Mouse (Mus musculus) adrenal gland, postnatal 25 days (tissue): ENCODE measurements around the gene Aatf. TPM values are rescaled to one million over a fixed set of nuclear protein-coding genes. Genes with fewer than 3 reads are reported as not detected.

Experiments used
- DNase-seq: peaks from one replicate; pipeline ENCODE4 v3.0.0; 2021; ENCODE audit warnings: mixed read lengths
- total RNA-seq: library from RNA; stranded (reverse); gene quantifications from 2 replicates; pipeline ENCODE4 v1.2.3, GENCODE M21; 2021

Aatf gene
- total RNA-seq, 1 experiment from 2014 or later, result 24.0 TPM

- DNase-seq, result peak; percentile 86
Observed at GRCm38 (mm10) chr11:84522577-84523320, 9.4 kb upstream of the Aatf start.

GRCm38 (mm10) chr11:84521751-84522299, 8.5 kb upstream of the Aatf start:
- no peak for DNase-seq

DNA sequence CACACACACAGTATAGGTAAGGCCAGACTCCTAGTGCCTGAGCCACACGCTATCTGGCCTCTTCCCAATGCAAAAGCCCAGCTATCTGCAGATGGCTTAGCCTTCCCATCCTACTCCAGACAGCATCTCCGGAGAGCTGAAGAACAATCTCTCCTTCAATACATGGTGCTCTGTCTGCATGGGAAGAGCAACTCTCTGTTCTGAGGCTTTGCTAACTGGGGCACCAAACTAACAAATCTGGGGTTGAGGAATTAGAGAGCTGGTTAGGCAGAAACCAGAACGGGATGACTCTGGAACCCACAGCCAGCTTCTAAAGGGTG, 7.7 kb upstream of the Aatf start:
- DNase-seq, result no peak

DNA sequence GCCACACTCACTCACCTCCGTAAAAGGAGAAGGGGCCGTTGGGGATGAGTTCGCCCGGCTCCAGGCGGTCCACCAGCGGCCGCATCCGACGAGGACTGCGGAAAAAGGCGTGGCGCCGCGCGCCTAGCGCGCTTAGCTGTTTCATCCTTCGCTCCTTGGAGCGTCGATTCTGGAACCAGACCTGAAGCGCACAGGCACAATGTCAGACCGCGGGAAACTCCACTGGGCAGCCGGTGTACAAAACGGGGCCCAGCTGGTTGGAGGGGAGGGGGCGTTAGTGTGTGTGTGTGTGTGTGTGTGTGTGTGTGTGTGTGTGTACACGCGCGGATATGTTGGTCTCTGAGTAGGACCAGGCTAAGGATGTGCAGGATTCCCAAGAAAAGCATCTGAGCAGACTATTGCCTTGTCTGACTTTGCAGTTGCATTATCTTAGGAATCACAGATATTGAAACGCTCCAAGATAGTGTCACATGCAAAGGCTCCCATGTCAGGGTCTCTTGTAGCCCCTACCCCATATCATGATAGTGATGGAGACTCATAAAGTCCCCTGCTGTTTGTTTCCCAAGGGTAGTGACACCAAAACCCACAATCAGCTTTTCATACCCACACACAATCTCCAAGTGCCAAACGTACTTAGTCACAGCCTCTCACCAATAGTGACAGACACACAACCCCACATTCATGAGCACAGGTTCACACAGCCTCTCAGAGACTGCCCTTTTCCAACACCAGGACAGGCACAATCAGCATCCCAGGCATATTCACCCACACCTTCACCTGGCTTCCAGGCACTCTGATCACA, 7.1 kb upstream of the Aatf start:
- no peak for DNase-seq

DNA sequence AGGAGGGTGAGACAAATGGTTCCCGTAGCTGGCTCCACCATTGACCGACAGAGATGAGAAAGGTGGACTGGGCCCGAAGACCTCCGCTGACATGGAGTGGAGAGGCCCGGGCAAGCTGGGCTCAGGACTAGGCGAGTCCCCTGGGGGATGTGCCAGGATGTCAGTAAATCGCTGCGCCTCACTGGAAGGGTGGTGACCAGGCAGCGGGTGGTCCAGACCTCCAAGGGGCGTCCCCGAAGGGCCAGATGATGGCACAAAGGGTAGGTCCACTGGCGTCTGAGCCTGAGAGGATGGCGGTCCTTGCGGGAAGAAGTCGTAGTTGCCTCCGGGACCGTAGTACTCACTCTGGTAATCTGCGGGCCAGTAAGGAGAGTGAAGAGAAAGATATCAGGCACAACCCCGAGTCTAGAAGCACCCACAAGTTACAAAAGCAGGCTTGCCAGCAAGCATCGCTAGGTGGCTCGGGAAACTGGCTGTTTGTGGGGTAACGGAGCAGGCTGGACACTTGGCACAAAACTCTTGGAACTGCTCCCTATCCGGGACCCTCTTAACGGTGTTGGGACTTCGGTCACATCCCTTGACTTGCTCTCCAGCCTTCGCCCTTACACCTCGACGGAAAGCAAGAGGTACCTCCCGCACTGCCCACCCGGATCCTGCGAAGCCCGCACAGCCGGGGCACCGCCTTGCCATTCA, 6.4 kb upstream of the Aatf start:
- no peak for DNase-seq

GRCm38 (mm10) chr11:84519036-84519435, 5.7 kb upstream of the Aatf start:
- DNase-seq, result no peak

GRCm38 (mm10) chr11:84518261-84518660, 4.9 kb upstream of the Aatf start:
- DNase-seq, result no peak

DNA sequence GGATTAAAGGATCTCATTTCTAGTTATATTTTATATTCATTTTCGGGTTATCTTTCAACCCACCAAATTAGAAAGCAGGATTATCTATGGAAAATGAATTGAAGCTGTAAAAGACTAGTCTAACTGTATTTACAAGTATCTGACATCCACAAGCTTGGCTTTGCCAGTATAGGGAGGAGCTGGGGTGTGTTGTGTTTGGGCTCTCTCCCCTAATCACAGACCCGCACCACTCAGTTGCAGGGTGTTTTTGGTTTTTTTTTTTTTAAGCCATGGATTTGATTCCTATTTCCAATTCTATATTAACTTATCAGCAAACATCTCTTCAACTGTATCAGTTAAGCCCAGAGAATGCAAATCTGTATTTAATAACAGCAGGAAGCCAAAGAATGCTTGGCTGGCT, 4.1 kb upstream of the Aatf start:
- DNase-seq, result no peak

DNA sequence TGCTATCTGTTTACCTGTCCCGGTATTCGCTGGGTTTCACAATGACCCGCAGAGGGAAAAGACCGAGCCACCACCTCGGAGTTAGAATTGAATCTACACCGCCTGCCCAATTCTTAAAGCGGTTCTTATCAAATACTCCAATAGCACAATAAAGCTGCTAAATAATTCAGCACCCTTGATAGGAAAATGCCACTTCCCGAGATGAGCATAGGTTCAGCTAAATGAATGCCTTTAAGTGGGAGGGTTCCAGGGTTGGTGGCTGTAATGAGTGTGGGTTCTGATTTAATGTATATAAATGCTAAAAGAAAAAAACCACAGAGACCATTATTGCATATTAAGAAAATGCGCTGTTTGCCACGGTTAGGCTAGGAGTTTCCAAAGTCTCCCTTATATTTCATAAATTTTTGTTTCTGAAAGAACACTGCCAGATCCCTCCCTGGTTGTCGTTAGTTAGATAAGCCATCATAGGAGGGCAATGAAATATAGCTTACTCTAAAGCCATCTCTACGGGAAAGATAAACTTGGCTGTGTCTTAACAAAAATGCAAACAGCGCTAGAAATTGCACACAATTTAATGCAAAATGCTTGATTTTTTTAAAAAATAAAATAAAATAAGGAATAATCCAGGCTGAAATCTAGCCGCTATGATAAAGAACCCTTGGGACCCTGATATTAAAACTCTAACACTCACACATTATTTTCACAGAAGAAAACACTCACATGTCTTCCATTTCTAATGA, 3.3 kb upstream of the Aatf start:
- DNase-seq, result no peak

DNA sequence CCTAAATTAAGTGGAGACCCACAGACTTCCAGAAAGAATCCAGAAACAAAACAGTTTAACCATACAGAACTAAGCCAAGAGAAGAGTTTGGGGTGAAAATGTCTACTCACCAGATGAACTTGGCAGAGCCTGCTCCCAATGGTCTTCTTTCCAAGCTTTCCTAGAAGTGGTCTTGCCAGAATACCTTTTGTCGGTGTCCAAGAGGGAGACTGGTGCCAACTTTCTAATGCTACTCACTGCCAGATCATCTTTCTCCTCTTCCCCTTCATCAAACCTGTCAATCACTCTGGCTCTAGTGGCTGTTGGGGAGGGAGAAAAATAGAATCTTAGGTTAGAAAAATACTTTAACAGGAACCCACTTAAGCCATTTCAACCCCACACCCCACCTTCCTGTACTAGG, 1.3 kb downstream of the Aatf start:
- no peak for DNase-seq

GRCm38 (mm10) chr11:84504296-84504695, 9.0 kb downstream of the Aatf start:
- DNase-seq, result no peak

DNA sequence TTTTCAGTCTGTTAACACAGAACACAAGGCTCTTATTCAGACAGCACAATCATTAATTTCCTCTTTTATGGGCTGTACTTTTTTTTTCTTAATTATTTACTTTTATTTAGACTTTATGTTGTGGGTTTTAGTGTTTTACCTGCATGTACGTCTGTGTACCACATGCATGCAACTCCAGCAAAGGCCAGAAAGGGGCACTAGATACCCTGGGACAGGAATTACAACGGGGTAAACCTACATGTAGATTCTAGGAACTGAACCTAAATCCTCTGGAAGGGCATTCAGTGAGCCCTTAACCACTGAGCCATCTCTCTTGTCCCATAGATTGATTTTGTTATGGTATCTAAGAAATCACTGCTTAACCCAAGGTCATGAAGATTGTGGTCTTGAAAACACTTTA, 15.4 kb downstream of the Aatf start:
- DNase-seq, result no peak

GRCm38 (mm10) chr11:84496901-84497300, 16.4 kb downstream of the Aatf start:
- DNase-seq, result no peak

DNA sequence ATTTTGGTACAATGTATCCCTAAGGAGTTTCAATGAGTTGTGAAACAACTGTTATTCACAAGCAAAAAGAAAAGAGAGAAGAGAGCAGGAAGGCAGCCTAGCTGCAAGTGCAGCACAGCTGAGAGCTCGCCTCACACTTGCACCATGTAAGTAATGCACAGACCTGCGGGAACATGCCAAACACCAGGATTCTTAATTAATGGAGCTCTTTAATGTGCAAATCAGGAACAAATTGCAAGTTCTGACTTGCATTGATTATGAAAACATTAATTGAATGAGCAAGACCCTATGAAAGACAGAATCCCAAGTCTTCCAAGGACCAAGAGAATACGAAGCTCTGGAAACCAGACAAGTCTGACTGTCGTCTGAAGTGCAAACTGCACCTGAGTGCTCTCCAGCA, 17.5 kb downstream of the Aatf start:
- no peak for DNase-seq

DNA sequence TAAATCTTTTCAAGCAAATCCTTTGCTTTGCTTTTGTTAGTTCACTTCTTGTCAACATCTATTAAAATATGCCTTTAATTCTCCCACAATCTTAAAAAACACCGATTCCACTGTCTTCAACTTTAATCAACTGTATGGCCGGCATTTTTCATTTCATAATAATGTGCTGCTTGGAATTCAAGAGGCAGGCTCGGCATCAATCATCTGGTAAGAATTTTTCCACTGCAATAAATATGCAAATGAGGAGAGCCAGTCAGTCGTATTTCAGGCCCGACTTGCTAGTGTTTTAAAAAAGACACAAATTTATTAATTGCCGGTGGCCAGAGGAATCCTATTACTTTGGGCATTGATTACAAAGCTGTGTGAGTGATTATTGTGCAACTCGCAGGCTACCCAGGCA, 31.7 kb downstream of the Aatf start:
- DNase-seq, result no peak

DNA sequence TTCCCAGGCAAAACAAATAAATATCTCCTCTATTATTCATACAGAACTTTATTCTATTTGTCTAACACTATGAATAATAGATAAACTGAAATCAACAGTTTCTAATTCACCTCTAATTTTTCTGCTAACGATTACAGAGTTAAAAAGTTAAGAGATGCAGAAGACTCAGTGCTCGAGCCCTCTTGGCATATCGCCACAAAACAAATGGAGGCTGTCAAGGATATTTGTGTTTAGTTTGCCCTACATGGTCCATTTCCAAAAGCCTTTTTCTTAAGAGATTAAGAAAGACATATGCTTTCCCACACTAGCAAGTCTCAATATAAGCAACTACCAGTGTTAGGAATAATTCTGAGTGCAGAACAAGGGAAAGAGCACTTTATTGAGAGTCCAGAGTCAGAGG, 32.9 kb downstream of the Aatf start:
- DNase-seq, result no peak

- no peak for DNase-seq
Observed at GRCm38 (mm10) chr11:84476641-84477040, 36.7 kb downstream of the Aatf start.

DNA sequence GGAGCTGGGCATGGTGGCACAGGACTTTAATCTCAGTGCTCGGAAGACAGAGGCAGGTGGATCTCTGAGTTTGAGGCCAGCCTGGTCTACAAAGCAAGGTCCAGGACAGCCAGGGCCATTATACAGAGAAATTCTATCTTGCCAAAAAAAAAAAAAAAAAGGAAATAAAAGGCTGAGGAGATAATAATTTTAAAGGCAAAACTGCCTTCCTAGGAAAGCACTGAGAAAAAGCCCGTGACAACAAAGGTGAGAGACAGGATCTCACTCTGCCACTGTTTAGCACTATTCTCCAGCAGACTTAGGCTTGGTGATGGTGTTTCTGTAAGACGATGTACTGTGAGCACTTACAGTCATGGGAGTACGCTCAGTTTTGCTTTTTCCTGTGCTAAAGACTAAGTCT, 37.3 kb downstream of the Aatf start:
- DNase-seq, result no peak

GRCm38 (mm10) chr11:84473093-84473667, 40.1 kb downstream of the Aatf start:
- no peak for DNase-seq

DNA sequence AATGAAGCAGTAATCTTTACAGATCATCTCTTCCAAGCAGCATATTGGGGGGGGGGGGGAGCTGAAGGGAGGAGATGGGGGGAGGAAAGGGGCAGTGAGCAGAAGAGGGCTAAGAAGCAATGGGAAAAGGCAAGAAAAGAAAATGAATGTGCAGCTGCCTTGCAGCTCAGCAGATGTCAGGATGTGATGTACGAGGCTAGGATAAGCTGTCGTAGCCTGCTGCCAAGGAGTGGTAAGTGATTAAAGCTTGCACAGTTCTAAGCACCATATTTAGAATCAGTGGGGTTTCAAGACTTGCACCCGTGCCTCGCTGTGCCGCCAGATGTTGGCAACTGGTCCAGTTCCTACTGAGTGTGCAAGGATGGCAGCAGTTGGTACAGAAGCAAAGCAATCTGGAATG, 48.8 kb downstream of the Aatf start:
- DNase-seq, result no peak

DNA sequence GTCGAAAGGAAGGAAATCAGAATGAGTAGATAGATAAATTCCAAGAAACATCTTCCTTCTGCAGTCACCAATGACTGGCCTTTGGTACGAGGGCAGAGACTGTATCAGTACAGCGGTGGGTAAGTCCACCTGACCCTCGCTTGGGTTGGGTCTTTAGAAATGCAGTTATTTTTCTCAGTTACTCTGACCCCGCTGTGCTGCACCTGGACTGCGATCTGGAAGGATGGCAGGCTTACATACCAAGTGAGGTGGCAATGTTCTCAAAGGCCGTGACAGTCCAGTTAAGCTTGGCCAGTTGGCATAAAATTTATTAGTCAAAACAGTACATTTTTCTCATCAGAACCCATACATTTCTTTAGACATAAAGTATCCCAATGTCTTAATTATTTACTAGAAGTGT, 59.4 kb downstream of the Aatf start:
- DNase-seq, result no peak
